Mouse (Mus musculus): ENCODE measurements around the gene Urb1. TPM values are rescaled to one million over a fixed set of nuclear protein-coding genes. Genes with fewer than 3 reads are reported as not detected.

Urb1 gene
- polyA plus RNA-seq, 1 experiment from 2014 or later = 10.0 TPM

DNA sequence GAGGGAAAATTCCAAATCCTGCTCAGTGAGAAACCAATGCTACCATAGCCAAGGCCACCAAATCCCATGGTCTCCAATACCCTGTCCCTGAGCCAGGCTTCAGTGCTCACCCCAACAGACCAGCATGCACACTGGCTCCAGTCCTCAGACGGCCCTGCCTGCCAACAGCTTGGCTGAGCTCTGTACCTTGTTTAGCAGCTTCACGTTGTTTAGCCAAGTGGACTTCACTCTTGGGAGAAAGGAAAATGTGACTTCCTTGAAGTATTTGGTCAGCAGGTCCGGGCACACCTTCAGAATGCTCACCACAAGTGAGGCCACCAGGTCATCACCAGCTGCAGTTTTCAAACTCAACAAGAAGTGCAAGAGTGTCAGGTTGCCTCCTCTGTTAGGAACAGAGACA, 17.7 kb downstream of the Urb1 start:
- H3K27ac ChIP-seq (replicated peaks) = no peak overlapping the region
- H3K36me3 ChIP-seq = peaks cover 93% of the 10 kb centered on the region
- WGBS = 93% methylated on average over 3 of the region's 3 CpGs
- no peaks in the 10 kb centered on the region for H3K9me3 ChIP-seq
- H3K27me3 ChIP-seq = no peaks in the 10 kb centered on the region
- no peak for ATAC-seq (replicated peaks)
- H3K4me2 ChIP-seq (replicated peaks) = no peak overlapping the region
- H3K4me1 ChIP-seq = no peaks in the 10 kb centered on the region
- H3K9ac ChIP-seq (replicated peaks) = no peak overlapping the region
- H3K4me3 ChIP-seq = no peak overlapping the region

DNA sequence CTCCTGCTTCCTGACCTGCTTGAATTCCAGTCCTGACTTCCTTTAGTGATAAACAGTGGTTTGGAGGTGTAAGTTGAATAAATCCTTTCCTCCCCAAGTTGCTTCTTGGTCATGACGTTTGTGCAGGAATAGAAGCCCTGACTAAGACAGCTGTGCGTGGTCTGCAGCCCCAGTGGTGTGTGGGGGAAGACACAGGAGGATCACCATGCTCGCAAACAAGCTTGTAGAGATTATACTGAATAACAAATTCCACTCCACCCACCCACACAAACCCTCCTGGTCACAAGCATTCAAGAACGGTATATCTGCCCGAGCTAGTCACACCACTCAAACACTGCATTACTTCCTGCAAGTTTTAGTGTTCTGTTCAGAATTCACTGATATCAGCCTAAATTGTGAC, 18.1 kb downstream of the Urb1 start:
- H3K27me3 ChIP-seq = no peaks in the 10 kb centered on the region
- no peak overlapping the region for H3K27ac ChIP-seq (replicated peaks)
- peaks cover 93% of the 10 kb centered on the region for H3K36me3 ChIP-seq
- ATAC-seq (replicated peaks) = no peak
- no peaks in the 10 kb centered on the region for H3K9me3 ChIP-seq
- WGBS = 87% methylated on average over 5 of the region's 5 CpGs
- no peak overlapping the region for H3K4me2 ChIP-seq (replicated peaks)
- no peaks in the 10 kb centered on the region for H3K4me1 ChIP-seq
- H3K9ac ChIP-seq (replicated peaks) = no peak overlapping the region
- H3K4me3 ChIP-seq = no peak overlapping the region

DNA sequence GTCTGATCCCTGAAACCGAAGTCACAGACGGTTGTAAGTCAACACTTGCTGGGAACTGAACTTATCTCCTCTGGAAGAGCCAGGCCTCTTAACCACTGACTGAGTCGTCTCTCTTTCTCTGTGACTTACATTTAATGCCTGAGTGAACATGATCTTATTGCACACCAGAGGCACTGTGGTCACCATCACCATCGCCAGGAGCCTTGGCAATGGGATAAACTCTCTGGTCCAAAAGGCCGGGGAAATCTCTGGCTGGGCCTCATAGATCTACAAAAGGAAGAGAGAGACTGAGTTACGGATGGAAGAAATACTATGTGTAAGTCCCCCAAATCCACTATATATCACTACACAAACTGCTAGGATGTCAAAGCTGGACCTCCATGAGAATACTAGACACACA, 19.3 kb downstream of the Urb1 start:
- Histone ChIP-seq H3K9ac (replicated peaks) (no peak overlapping the region), H3K36me3 (peaks cover 87% of the 10 kb centered on the region), H3K27me3 (no peaks in the 10 kb centered on the region), H3K27ac (replicated peaks) (no peak overlapping the region), H3K9me3 (no peaks in the 10 kb centered on the region), H3K4me2 (replicated peaks) (no peak overlapping the region), H3K4me3 (no peak overlapping the region), H3K4me1 (no peaks in the 10 kb centered on the region)
- 84% methylated on average over 6 of the region's 6 CpGs for WGBS
- no peak for ATAC-seq (replicated peaks)

DNA sequence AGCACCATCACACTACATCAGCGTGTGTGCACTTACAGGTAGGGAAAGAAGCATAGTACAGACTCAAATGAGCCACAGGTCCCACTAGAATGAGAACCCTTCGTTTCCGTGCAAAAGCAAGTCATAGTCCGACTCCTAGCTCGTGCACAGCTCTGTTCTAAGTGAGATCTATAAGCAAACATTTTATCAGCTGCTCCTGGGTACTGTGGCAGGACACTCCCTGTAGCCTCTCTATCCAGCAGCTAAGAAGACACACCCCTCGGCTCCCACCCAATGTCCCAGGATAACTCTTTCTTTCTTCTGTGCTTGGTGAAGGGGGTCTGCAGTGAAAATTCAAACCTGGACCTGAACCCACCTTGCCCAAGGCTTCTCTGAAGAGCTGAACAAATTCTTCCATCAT, 21.6 kb downstream of the Urb1 start:
- Histone ChIP-seq H3K9ac (replicated peaks) (no peak overlapping the region), H3K4me3 (no peak overlapping the region), H3K27me3 (no peaks in the 10 kb centered on the region), H3K36me3 (peaks cover 85% of the 10 kb centered on the region), H3K27ac (replicated peaks) (no peak overlapping the region), H3K9me3 (no peaks in the 10 kb centered on the region), H3K4me1 (no peaks in the 10 kb centered on the region), H3K4me2 (replicated peaks) (no peak overlapping the region)
- 97% methylated on average over 6 of the region's 6 CpGs for WGBS
- no peak for ATAC-seq (replicated peaks)

DNA sequence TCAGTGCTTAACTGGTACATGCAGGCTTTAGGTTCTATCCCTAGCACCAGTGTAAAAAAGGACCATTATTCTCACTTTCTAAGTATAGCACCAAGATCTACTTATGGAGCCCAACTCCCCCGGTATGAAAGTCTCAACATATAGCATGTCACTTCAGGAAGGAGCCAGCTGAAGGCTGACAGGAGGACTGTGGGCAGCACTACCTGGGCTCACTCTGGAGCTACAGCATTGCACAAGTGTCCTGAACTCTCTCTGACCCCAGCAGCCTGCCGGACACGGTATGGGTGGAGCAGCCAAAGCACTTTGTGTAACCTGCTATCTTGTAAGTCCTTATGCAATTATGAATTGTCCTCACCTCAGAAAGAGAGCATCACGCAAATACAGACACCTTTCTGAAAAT, 25.0 kb downstream of the Urb1 start:
- no peaks in the 10 kb centered on the region for H3K4me1 ChIP-seq
- no peak overlapping the region for H3K9ac ChIP-seq (replicated peaks)
- H3K4me2 ChIP-seq (replicated peaks) = no peak overlapping the region
- no peaks in the 10 kb centered on the region for H3K9me3 ChIP-seq
- no peak overlapping the region for H3K27ac ChIP-seq (replicated peaks)
- WGBS = 95% methylated on average over 4 of the region's 4 CpGs
- no peak overlapping the region for H3K4me3 ChIP-seq
- no peak for ATAC-seq (replicated peaks)
- peaks cover 74% of the 10 kb centered on the region for H3K36me3 ChIP-seq
- no peaks in the 10 kb centered on the region for H3K27me3 ChIP-seq

DNA sequence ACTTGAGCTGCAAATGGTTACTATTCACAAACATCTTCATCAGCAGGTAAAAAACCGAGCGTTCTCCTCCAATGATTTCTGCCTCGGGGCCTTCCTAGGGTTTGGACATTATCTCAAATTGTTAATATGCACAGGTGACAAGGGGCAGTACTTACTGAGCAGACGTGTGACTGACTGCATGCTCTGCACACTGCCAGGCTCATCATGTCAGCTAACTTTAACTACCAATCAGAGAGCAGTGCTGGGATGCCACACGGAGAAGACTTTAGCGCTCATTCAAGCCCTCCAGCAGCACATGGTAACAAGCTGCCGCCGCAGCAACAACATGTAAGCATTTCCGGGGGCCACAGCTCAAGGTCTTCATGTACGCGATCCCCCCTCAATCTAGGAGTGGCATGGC, 26.9 kb downstream of the Urb1 start:
- Histone ChIP-seq H3K9me3 (no peaks in the 10 kb centered on the region), H3K9ac (replicated peaks) (no peak overlapping the region), H3K4me3 (no peak overlapping the region), H3K4me2 (replicated peaks) (no peak overlapping the region), H3K27ac (replicated peaks) (no peak overlapping the region), H3K4me1 (no peaks in the 10 kb centered on the region), H3K27me3 (no peaks in the 10 kb centered on the region), H3K36me3 (peaks cover 72% of the 10 kb centered on the region)
- ATAC-seq (replicated peaks) = no peak
- 94% methylated on average over 11 of the region's 11 CpGs for WGBS

DNA sequence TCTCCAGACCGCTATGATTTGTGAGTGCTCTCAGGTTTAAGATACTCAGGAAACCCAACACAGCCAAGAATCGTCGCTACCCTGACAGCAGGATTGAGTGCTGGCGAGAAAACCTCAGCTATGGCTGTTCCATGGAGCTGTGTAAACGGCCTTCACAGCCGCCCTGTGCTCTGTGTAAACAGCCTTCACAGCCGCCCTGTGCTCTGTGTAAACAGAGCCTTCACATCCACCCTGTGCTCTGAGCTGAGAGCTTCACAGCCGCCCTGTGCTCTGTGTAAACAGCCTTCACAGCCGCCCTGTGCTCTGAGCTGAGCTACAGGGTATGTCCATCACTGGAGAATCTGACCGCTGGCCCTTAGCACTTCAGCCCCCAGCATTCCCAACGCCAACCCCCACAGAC, 30.4 kb downstream of the Urb1 start:
- no peak overlapping the region for H3K4me2 ChIP-seq (replicated peaks)
- H3K4me3 ChIP-seq = no peak overlapping the region
- no peaks in the 10 kb centered on the region for H3K27me3 ChIP-seq
- peaks cover 65% of the 10 kb centered on the region for H3K36me3 ChIP-seq
- H3K9ac ChIP-seq (replicated peaks) = no peak overlapping the region
- WGBS = 88% methylated on average over 11 of the region's 11 CpGs
- no peak overlapping the region for H3K27ac ChIP-seq (replicated peaks)
- no peaks in the 10 kb centered on the region for H3K4me1 ChIP-seq
- ATAC-seq (replicated peaks) = no peak
- H3K9me3 ChIP-seq = no peaks in the 10 kb centered on the region

DNA sequence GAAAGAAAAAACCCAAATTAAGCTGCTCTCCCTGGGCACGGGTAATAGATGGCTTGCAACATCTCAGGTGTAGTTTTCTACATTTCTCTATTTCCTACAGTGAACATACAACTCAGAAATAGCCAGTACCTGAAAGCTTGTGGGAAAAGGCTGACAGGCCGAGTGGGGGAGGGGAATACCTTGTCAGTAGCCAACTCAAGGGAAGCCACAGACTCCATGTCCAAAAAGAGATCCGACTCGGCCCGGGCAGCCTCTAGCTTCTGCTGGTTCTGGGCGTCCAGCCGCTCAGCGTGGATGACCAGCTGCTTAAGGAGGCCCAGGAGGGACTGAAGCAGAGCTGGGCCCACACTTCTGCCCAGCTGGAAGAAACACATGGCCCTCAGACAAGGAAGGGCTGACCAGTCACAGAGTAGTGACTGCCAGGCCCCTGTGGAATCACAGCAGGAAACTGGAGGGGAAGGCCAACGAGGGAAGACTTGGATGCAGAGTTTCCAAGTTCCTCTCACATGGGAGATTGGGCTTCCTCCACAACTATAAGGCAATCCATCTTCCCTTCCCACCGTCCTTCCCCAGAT, 34.2 kb downstream of the Urb1 start:
- no peak overlapping the region for H3K4me2 ChIP-seq (replicated peaks)
- no peak overlapping the region for H3K9ac ChIP-seq (replicated peaks)
- 89% methylated on average over 10 of the region's 10 CpGs for WGBS
- no peak for ATAC-seq (replicated peaks)
- H3K27ac ChIP-seq (replicated peaks) = no peak overlapping the region
- H3K27me3 ChIP-seq = no peaks in the 10 kb centered on the region
- no peak overlapping the region for H3K4me3 ChIP-seq
- no peaks in the 10 kb centered on the region for H3K4me1 ChIP-seq
- no peaks in the 10 kb centered on the region for H3K9me3 ChIP-seq
- peaks cover 76% of the 10 kb centered on the region for H3K36me3 ChIP-seq

DNA sequence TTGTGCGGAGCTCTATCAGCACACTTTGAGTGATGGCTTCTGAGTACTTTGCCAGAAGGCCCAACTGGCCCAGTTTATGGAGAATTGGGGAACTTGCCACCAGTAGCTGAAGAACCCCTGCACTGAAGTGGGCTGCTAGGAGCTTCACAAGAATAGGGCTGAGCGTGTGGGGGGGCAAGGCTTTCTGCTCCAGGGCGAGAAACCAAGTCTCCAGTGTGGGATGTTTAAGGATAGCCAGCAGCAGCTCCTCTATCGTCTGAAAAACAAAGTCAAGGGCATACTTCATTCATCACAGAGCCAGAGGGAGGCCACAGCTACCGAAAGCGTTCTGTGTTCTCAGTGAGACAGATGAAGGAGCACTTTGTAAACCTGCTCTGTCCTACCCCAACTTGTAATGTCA, 35.6 kb downstream of the Urb1 start:
- no peaks in the 10 kb centered on the region for H3K27me3 ChIP-seq
- H3K36me3 ChIP-seq = peaks cover 75% of the 10 kb centered on the region
- H3K4me3 ChIP-seq = no peak overlapping the region
- no peak overlapping the region for H3K4me2 ChIP-seq (replicated peaks)
- no peak overlapping the region for H3K27ac ChIP-seq (replicated peaks)
- ATAC-seq (replicated peaks) = no peak
- H3K9me3 ChIP-seq = no peaks in the 10 kb centered on the region
- WGBS = 92% methylated on average over 6 of the region's 6 CpGs
- H3K4me1 ChIP-seq = no peaks in the 10 kb centered on the region
- H3K9ac ChIP-seq (replicated peaks) = no peak overlapping the region

DNA sequence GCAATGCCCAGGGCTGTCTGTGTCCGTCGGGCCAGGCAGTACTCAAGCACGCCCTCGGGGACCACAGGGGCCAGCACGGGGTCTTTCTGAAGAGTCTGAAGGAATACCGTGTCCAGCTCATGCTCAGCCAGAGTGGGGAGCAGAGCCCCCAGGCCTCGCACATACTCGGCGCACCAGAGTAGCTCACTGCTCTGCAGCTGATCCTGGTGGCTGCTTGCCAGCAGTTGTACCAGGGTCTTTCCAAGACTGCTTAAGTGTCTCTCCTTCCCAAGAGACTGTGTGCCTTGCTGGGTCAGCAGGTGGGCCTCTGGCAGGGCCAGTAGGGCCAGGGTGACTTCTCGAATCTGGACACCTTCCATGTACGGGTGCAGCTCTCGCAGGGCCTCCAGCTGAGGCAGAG, 36.0 kb downstream of the Urb1 start:
- Histone ChIP-seq H3K4me3 (no peak overlapping the region), H3K27me3 (no peaks in the 10 kb centered on the region), H3K4me2 (replicated peaks) (no peak overlapping the region), H3K36me3 (peaks cover 75% of the 10 kb centered on the region), H3K27ac (replicated peaks) (no peak overlapping the region), H3K9ac (replicated peaks) (no peak overlapping the region), H3K4me1 (no peaks in the 10 kb centered on the region), H3K9me3 (no peaks in the 10 kb centered on the region)
- ATAC-seq (replicated peaks) = no peak
- 92% methylated on average over 12 of the region's 12 CpGs for WGBS

DNA sequence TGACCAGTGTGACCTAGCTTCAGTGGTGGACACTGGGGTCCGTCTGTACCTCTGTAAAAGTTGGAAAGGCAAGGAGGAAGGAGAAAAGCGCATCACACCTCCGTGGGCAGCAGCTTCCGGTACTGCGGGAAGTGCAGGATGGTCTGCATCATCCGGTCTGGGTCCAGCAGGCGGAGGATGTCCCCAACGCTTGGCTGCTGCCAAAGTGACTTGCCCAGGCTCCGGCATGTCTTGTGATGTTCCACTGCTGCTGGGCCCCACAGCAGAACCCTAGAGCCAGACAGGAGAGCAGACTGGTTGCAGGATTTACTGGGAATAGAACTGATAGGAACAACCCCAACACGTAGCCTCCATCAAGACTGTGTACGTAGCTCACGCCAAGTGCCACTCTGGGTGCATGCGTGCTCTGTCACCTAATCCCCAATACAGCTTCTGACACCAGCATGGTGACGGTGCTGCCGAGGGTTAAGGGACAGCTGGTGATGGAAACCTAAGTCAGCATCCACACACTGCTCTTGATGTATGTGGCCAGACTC, 43.2 kb downstream of the Urb1 start:
- no peak overlapping the region for H3K27ac ChIP-seq (replicated peaks)
- WGBS = 94% methylated on average over 15 of the region's 15 CpGs
- no peaks in the 10 kb centered on the region for H3K9me3 ChIP-seq
- ATAC-seq (replicated peaks) = no peak
- H3K9ac ChIP-seq (replicated peaks) = no peak overlapping the region
- H3K36me3 ChIP-seq = peaks cover 56% of the 10 kb centered on the region
- no peaks in the 10 kb centered on the region for H3K4me1 ChIP-seq
- no peak overlapping the region for H3K4me2 ChIP-seq (replicated peaks)
- H3K4me3 ChIP-seq = no peak overlapping the region
- H3K27me3 ChIP-seq = no peaks in the 10 kb centered on the region

DNA sequence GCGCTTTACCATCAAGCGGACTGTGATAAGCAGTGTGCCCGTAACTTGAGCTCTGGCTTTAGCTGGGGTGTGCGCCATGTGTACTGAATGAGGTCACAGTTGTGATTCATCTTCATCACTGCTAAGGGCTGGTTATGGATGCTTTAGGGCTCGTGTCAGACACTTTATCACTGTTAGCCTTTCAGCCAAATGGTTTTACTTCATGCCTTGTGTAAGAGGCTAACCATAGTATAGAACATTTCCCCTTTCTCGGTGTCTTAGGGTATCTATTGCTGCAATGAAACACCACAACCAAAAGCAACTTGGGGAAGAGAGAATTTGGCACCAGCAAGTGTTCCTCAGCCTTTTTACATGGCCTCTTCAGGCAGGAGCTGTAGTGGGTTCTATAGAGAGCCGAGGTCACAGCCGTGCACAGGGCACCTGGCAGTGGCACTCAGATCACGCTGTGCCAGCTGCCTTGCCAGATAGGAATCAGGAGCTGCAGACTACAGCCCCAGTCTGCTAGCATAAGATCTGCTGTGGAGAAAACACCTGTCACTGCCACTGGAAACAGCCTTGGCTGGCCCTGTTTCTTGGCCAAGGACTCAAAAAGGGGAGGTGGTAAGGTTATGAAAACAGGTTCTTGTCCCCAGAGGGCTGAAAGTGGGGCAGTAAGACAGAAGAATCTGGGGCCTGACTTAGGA, 44.9 kb downstream of the Urb1 start:
- peaks cover 52% of the 10 kb centered on the region for H3K36me3 ChIP-seq
- 93% methylated on average over 9 of the region's 9 CpGs for WGBS

DNA sequence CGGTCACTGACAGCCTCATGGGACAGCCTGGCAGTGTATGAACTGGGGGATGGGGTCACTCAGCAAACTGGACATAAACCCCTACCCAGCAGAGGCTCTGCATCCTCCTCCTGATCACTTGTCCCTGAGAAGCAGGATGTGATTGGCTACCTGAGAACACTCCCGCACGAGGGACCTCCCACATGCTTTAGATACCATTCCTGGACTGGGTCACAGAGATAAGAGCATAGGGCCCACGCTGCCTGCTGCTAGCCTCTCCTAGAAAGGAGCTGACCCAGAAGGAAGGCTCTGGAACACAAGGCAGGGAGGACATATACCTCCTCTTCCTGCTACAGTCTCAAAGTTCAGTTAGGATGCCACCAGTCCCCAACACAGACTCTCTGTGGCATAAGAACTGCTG, 49.7 kb downstream of the Urb1 start:
- WGBS = 82% methylated on average over 4 of the region's 4 CpGs
- Histone ChIP-seq H3K27ac (replicated peaks) (no peak overlapping the region), H3K4me1 (no peaks in the 10 kb centered on the region), H3K9me3 (no peaks in the 10 kb centered on the region), H3K9ac (replicated peaks) (no peak overlapping the region), H3K4me2 (replicated peaks) (no peak overlapping the region), H3K4me3 (no peak overlapping the region), H3K36me3 (peaks cover 37% of the 10 kb centered on the region), H3K27me3 (no peaks in the 10 kb centered on the region)
- ATAC-seq (replicated peaks) = no peak

More for the DNA sequence above, 44.9 kb downstream of the Urb1 start:
- Histone ChIP-seq H3K4me3 (no peak overlapping the region), H3K9me3 (no peaks in the 10 kb centered on the region), H3K27me3 (no peaks in the 10 kb centered on the region), H3K27ac (replicated peaks) (no peak overlapping the region), H3K4me1 (no peaks in the 10 kb centered on the region), H3K9ac (replicated peaks) (no peak overlapping the region), H3K4me2 (replicated peaks) (no peak overlapping the region)
- no peak for ATAC-seq (replicated peaks)

Data from forebrain, embryonic 15.5 days (tissue).